Mouse (Mus musculus): Measurements from ENCODE around the gene Lifr.

The Lifr gene

GRCm38 (mm10) chr15:7203606-7204330 is 113.4 kb downstream of the Lifr start:
- no peak for DNase-seq (ENCODE audit: low spot score)

GRCm38 (mm10) chr15:7204917-7205316 is 114.5 kb downstream of the Lifr start:
- DNase-seq (ENCODE audit: low spot score): no peak

GRCm38 (mm10) chr15:7206110-7206509 is 115.7 kb downstream of the Lifr start:
- no peak for DNase-seq (ENCODE audit: low spot score)

- no peak for DNase-seq (ENCODE audit: low spot score)
Measured at GRCm38 (mm10) chr15:7207292-7207691, 116.9 kb downstream of the Lifr start.

GRCm38 (mm10) chr15:7208180-7208579 is 117.8 kb downstream of the Lifr start:
- no peak for DNase-seq (ENCODE audit: low spot score)

- DNase-seq (ENCODE audit: low spot score): no peak
Measured at GRCm38 (mm10) chr15:7213683-7214082, 123.3 kb downstream of the Lifr start.

GRCm38 (mm10) chr15:7215845-7216244 is 125.4 kb downstream of the Lifr start:
- no peak for DNase-seq (ENCODE audit: low spot score)

GRCm38 (mm10) chr15:7216581-7217272 is 126.3 kb downstream of the Lifr start:
- DNase-seq (ENCODE audit: low spot score): no peak

- no peak for DNase-seq (ENCODE audit: low spot score)
Measured at GRCm38 (mm10) chr15:7217273-7217598, 126.8 kb downstream of the Lifr start.

- DNase-seq (ENCODE audit: low spot score): no peak
Measured at GRCm38 (mm10) chr15:7222809-7223208, 132.4 kb downstream of the Lifr start.

GRCm38 (mm10) chr15:7224151-7224775 is 133.8 kb downstream of the Lifr start:
- no peak for DNase-seq (ENCODE audit: low spot score)

GRCm38 (mm10) chr15:7226225-7226624 is 135.8 kb downstream of the Lifr start:
- peak; percentile 65 for DNase-seq (ENCODE audit: low spot score)

- DNase-seq (ENCODE audit: low spot score): no peak
Measured at GRCm38 (mm10) chr15:7233393-7234090, 143.1 kb downstream of the Lifr start.

- DNase-seq (ENCODE audit: low spot score): no peak
Measured at GRCm38 (mm10) chr15:7239904-7240303, 149.5 kb downstream of the Lifr start.

GRCm38 (mm10) chr15:7240950-7241349 is 150.5 kb downstream of the Lifr start:
- DNase-seq (ENCODE audit: low spot score): no peak

- DNase-seq (ENCODE audit: low spot score): no peak
Measured at GRCm38 (mm10) chr15:7242161-7242850, 151.9 kb downstream of the Lifr start.
